Mouse (Mus musculus): ENCODE data around the gene Olfr815. TPM values are rescaled to one million over a fixed set of nuclear protein-coding genes. Genes with fewer than 3 reads are reported as not detected.
"Not testable (repeated sequence)": the region's sequence is repeated elsewhere in the genome, so short reads cannot be mapped to it uniquely, and the experiment has no call there.

The Olfr815 gene
- not detected for total RNA-seq (2021)
- long read RNA-seq, experiment 1: 0 reads
- long read RNA-seq, experiment 2: 0 reads

DNA sequence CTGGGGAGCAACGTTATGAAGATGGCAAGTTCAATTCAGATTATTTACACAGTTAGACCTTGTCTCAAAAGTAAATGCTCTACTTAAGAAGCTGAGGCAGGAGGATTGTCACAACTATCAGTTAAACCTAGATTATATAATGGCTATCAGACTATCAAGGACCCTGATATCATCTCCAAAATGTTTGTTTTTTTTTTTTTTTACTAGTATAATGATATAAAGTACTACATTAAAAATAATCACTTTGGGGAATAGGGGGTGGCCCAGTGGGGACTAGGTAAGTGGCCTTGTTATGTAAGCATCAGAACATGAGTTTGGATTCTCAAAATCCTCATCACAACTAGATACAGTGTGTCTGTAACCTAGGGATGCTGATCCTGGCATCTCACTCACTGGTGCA lies at the start of gene Olfr815:
Gene Olfr815, minus strand, starts transcription at position 101 of the 400 bp plus-strand sequence.
- H3K4me3 ChIP-seq; intact Hi-C loops (cut with DNase I); DNase-seq (ENCODE audit: extremely low spot score in 1 of 2, low spot score in 2 of 2); H3K27ac ChIP-seq: not testable (repeated sequence)

DNA sequence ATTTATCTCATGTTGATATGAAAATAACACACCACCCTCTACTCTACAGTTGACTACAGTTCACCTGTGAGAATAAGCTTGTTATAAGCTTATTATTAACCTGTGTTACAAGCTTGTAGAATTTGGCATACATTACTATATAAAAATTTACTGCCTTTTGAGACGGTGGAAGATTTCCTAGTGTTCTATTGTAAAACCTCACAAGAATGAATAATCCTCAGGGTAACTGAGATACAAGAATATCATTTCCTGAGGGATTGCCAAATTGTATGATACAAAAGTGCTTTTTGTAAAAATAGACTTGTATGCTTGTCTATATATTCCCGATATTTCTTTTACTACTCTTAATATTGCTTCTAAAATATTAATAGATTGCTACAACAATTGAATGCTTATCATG lies 43.3 kb upstream of the Olfr815 start, which contains the start of gene Olfr818:
Gene Olfr818, minus strand, starts transcription at position 101 of the 400 bp plus-strand sequence.
- TF ChIP-seq CTCF (IDR thresholded peaks at IDR 0.05): no peak
- intact Hi-C loops (cut with DNase I): no loop called here
- H3K27ac ChIP-seq: no peak within 1 kb of the TSS
- no peak within 1 kb of the TSS for H3K4me3 ChIP-seq
- DNase-seq (ENCODE audit: extremely low spot score in 1 of 2, low spot score in 2 of 2): no peak

DNA sequence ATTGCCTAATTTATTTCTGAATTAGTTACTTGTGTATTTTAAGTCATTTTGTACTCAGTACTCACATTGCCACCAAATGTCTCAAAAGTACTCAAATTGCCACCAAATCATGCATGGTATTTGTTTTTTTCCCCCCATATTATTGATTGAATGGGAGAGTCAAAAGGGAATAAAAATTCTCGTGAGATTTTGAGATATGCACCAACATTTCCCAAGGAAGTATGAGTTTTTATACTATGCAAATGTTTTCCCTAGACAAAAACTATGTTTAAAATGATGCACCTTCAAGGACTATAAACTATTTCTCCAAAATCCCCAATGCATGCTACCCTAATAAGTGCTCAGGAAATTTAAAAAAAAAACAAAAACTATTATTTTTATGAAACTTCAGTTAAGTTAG lies 9.8 kb upstream of the Olfr815 start, which contains the start of gene Olfr816:
Gene Olfr816, minus strand, starts transcription at position 101 of the 400 bp plus-strand sequence.
- intact Hi-C loops (cut with DNase I): no loop called here
- no peak for TF ChIP-seq CTCF (IDR thresholded peaks at IDR 0.05)
- Histone ChIP-seq H3K27ac (no peak within 1 kb of the TSS), H3K4me3 (no peak within 1 kb of the TSS)
- no peak for DNase-seq (ENCODE audit: extremely low spot score in 1 of 2, low spot score in 2 of 2)

DNA sequence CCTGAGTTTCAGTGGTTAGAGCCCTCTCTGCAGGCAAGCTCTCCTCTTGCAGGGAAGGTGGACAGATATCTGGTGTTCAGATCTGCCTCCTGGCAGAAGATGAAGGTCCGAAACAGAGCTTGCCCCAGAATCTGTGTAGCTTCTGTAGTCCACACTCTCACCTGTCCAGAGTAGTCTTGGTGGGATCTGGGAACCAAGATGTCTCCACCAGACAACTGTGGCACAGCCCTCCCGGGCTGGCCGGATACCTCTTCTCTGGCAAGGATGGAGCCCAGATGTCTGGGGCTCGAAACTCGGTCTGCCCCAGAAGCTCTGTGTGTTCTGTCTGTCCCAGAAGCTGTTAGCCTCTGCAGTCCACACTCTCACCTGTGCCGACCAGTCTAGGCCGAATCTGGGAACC lies 19.7 kb downstream of the Olfr815 start:
- Histone ChIP-seq H3K4me3 (no peak overlapping the region), H3K27ac (no peak overlapping the region)
- no peak for TF ChIP-seq CTCF (IDR thresholded peaks at IDR 0.05)
- intact Hi-C loops (cut with DNase I): no loop called here
- no peak for DNase-seq (ENCODE audit: extremely low spot score in 1 of 2, low spot score in 2 of 2)

DNA sequence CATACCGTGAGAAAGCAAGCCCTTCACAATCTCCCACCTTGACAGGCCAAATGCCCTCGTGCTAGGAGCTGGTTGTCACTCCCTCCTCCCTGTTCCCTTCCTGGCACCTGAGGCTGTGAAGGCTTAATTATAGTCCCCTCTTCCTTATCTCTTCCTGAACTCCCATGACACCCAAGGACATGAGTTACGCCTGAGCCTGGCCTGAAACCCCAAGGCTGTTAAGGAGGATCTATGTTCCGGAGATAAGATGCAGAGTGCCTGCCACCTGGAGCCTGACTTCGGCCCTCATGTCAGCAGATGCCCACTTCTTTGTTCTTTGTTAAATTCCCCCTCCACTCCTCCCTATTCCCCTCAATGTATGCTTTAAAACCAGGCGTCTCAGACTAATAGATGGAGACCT lies 20.2 kb downstream of the Olfr815 start:
- H3K27ac ChIP-seq; H3K4me3 ChIP-seq; intact Hi-C loops (cut with DNase I); DNase-seq (ENCODE audit: extremely low spot score in 1 of 2, low spot score in 2 of 2): not testable (repeated sequence)

DNA sequence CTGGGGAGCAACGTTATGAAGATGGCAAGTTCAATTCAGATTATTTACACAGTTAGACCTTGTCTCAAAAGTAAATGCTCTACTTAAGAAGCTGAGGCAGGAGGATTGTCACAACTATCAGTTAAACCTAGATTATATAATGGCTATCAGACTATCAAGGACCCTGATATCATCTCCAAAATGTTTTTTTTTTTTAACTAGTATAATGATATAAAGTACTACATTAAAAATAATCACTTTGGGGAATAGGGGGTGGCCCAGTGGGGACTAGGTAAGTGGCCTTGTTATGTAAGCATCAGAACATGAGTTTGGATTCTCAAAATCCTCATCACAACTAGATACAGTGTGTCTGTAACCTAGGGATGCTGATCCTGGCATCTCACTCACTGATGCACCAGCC lies 25.9 kb downstream of the Olfr815 start, which contains the start of gene Olfr814:
Gene Olfr814, minus strand, starts transcription at position 101 of the 400 bp plus-strand sequence.
- DNase-seq (ENCODE audit: extremely low spot score in 1 of 2, low spot score in 2 of 2); H3K4me3 ChIP-seq; H3K27ac ChIP-seq; intact Hi-C loops (cut with DNase I): not testable (repeated sequence)

DNA sequence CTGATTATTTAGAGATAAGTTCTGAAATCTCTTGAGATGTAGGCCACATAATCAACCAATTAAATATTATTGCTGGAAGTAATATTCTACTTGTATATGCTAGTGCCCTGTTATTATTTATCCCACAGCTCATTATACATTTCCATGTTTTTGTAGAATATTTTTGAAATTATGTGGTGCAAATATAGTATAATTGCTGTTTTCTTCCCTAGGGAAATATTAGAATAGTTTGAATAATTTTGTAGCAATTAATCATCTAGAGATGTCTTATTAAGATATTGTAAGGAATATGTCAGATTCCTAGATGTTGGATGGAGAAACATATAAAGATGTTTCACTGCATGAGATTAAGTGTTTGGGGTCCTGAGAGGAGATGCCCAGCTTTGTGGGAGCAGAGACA lies 50.6 kb downstream of the Olfr815 start, which contains the start of gene Olfr813:
Gene Olfr813, plus strand, starts transcription at position 301 of the 400 bp plus-strand sequence.
- intact Hi-C loops (cut with DNase I): no loop called here
- H3K27ac ChIP-seq: no peak within 1 kb of the TSS
- no peak within 1 kb of the TSS for H3K4me3 ChIP-seq
- DNase-seq (ENCODE audit: extremely low spot score in 1 of 2, low spot score in 2 of 2): no peak
- no peak for TF ChIP-seq CTCF (IDR thresholded peaks at IDR 0.05)

Other genes starting within 250 kb of the Olfr815 start
- not detected for gene Olfr800, start 248.2 kb downstream of the Olfr815 start, total RNA-seq (2021)
- not detected for gene Olfr801, start 232.0 kb downstream of the Olfr815 start, total RNA-seq (2021)
- under 1 TPM in 1 of 2 experiments, not detected in 1; 0.11 TPM for gene Olfr802, start 217.7 kb downstream of the Olfr815 start, total RNA-seq (2021)
- gene Olfr803, start 211.6 kb downstream of the Olfr815 start, total RNA-seq (2021): not detected
- gene Olfr804, start 202.7 kb downstream of the Olfr815 start, total RNA-seq (2021): not detected
- not detected for gene Olfr805, start 176.5 kb downstream of the Olfr815 start, total RNA-seq (2021)
- not detected for gene Olfr806, start 163.9 kb downstream of the Olfr815 start, total RNA-seq (2021)
- not detected for gene Olfr807, start 148.1 kb downstream of the Olfr815 start, total RNA-seq (2021)
- gene Olfr808, start 140.4 kb downstream of the Olfr815 start, total RNA-seq (2021): not detected
- gene Olfr809, start 131.2 kb downstream of the Olfr815 start, total RNA-seq (2021): not detected
- gene Olfr810, start 111.0 kb downstream of the Olfr815 start, total RNA-seq (2021): not detected
- gene Olfr811, start 101.5 kb downstream of the Olfr815 start, total RNA-seq (2021): not detected
- not detected for gene Olfr812, start 59.8 kb downstream of the Olfr815 start, total RNA-seq (2021)
- gene Olfr813, start 50.5 kb downstream of the Olfr815 start, total RNA-seq (2021): not detected
- gene Olfr814, start 26.0 kb downstream of the Olfr815 start, total RNA-seq (2021): not detected
- not detected for gene Olfr816, start 9.7 kb upstream of the Olfr815 start, total RNA-seq (2021)
- gene Olfr818, start 43.2 kb upstream of the Olfr815 start, total RNA-seq (2021): not detected
- not detected for gene Olfr819, start 61.4 kb upstream of the Olfr815 start, total RNA-seq (2021)
- not detected for gene Olfr247, start 70.3 kb upstream of the Olfr815 start, total RNA-seq (2021)
- gene Gm10310, start 79.2 kb upstream of the Olfr815 start, total RNA-seq (2021): not detected
- gene Olfr820, start 106.8 kb upstream of the Olfr815 start, total RNA-seq (2021): not detected
- gene Olfr821, start 124.5 kb upstream of the Olfr815 start, total RNA-seq (2021): not detected
- not detected for gene Olfr822, start 165.3 kb upstream of the Olfr815 start, total RNA-seq (2021)
- not detected for gene Olfr823, start 209.5 kb upstream of the Olfr815 start, total RNA-seq (2021)
- not detected for gene Olfr824, start 224.1 kb upstream of the Olfr815 start, total RNA-seq (2021)

All from left cerebral cortex, adult 2 months (tissue).